Mouse (Mus musculus): ENCODE results near the gene Chrm2.

Chrm2 gene

GRCm38 (mm10) chr6:36387612-36388400 lies at the start of gene Chrm2:
Gene Chrm2, plus strand, starts transcription at chr6:36388084.
- DNase-seq (ENCODE audit: low spot score in 2 of 2) = peak; percentile 13 to 20

DNA sequence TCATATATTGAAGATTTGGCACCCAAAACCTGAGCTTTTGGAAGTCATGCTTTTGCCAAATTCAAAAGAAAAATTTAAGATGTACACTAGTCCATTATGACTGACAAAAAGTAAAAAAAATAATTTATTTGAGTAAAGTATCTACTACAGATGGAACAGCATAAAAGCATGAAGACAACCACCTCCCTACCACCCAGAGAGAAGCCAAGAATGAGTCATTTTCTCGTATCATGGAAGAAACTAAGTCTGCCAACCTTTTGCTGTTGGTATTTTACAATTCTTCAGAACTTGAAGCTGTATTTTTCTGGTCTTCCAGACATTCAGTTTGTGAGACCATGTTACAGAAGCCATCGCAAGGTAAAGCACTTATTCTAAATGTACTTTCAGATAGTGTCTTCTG lies 13.9 kb upstream of the Chrm2 start:
- DNase-seq (ENCODE audit: low spot score in 2 of 2) = no peak

GRCm38 (mm10) chr6:36377936-36378335 lies 9.9 kb upstream of the Chrm2 start:
- no peak for DNase-seq (ENCODE audit: low spot score in 2 of 2)

- no peak for DNase-seq (ENCODE audit: low spot score in 2 of 2)
Observed at GRCm38 (mm10) chr6:36384102-36384501, 3.8 kb upstream of the Chrm2 start.

DNA sequence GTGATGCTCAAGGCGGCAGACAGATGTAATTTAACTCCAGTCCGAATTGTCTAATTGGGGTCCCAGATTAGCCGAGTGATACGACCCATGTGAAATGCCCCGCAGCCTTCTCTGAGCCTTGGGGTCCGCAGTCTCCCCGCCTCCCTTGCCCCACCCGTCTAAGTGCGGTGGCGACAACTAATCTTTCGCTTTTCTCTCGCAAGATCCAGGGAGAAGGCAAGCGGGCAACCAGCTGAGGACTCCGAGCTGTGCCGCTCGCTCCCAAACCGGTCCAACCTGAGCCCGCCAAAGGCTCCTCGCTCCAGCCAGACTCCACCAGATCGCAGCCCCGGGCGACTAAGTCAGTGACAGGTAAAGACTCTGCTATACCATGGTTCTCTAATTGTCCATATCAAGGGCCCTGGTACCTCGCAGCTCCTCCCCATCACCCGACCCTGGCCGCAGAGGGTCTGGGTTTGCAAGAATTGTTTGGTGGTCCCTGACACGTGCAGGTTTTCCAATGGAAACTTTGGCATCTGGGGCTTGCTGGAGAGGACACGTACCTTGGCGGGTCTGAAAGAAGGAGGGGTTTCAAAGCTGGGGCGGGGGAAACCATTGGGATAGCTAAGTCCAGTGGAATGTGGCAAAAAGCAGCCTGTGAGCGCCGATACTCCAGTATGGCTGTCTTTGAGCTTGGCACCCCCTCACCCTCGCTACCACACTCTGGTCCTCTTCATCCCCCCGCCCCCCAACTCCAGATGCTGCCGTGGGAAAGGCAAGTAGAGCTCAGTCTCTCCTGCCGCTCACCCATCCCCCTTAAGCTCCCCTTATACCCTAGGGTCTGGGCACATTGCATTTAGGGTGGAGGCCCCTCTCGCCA lies 746 bp downstream of the Chrm2 start:
- peak; percentile 4 to 8 for DNase-seq (ENCODE audit: low spot score in 2 of 2)

- peak in 1 of 2 experiments; percentile 10 for DNase-seq (ENCODE audit: low spot score in 2 of 2)
Observed at GRCm38 (mm10) chr6:36389260-36389965, 1.5 kb downstream of the Chrm2 start.

DNA sequence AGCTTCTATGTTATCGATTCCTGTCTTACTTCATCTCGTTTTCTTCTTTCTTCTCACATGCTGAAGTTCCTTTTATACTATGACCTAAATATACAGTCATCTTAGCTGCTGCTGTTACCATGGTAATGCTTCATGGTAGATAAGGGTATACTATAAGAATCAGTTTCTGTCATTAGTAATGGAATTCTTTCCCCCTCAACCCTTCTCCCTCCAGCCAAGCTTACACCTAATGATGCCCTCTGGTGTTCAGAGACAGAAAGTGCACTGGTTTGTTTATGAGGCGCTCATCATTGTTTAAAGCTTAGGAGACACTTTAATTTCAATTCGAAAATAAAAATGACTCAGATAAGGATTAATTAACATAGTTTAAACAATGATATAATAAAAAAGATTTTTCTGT lies 5.8 kb downstream of the Chrm2 start:
- DNase-seq (ENCODE audit: low spot score in 2 of 2) = no peak

- no peak for DNase-seq (ENCODE audit: low spot score in 2 of 2)
Observed at GRCm38 (mm10) chr6:36405139-36405538, 17.3 kb downstream of the Chrm2 start.

DNA sequence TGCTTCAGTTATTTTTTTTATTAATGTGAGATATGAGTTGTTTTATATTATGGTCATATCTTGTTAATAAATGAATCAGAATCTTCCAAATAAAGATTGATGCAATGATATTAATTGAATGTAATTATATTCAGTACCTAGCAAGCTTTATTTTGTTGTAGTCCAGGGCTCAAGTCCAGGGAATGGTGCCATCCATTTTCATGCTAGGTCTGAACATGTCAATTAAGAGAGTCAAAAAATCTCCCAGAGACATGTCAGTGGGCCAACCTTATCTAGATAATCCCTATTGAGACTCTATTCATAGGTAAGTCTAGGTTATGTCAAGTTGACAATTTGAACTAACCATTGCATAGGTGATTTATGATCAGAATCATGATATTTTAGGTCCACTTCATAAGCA lies 21.1 kb downstream of the Chrm2 start:
- DNase-seq (ENCODE audit: low spot score in 2 of 2) = no peak

DNA sequence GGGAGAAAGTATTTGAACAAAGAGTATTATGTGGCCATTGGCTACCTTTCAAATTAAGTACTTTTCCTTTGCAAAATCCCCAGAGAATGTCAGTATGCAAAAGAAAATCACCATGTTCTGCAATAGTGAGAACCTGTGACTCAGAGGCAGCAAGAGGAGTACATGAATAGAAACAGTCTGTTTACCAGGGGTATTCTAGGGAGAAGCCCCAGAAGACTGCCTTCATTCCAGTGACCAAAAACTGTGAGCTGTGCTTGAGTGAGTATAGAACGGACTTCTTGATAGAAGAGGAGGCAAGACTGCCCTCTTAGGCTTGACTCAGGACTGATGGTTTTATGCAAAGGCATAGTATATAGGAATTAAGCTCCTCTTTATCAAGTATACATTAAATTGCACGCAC lies 22.2 kb downstream of the Chrm2 start:
- DNase-seq (ENCODE audit: low spot score in 2 of 2) = no peak

- no peak for DNase-seq (ENCODE audit: low spot score in 2 of 2)
Observed at GRCm38 (mm10) chr6:36419716-36420115, 31.8 kb downstream of the Chrm2 start.

GRCm38 (mm10) chr6:36437964-36438363 lies 50.1 kb downstream of the Chrm2 start:
- peak in 1 of 2 experiments; percentile 4 for DNase-seq (ENCODE audit: low spot score in 2 of 2)

DNA sequence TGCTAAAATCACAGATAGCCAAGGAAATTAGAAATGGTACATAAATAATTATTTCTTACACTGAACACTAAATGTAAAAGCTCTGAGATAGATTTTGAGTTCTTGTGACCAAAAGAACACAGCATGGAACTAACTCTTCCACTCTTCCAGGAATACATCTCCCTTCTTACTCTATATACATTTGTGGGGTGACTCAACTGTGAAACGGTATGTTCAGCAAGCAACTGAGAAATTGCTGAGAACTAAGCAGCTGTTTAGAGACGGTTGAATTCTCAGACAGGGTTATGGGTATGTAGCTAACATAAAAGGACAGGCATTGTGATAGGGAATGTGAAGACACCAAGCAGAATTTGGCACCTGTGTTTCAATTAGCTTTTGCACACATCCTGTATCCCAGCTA lies 51.3 kb downstream of the Chrm2 start:
- DNase-seq (ENCODE audit: low spot score in 2 of 2) = no peak

DNA sequence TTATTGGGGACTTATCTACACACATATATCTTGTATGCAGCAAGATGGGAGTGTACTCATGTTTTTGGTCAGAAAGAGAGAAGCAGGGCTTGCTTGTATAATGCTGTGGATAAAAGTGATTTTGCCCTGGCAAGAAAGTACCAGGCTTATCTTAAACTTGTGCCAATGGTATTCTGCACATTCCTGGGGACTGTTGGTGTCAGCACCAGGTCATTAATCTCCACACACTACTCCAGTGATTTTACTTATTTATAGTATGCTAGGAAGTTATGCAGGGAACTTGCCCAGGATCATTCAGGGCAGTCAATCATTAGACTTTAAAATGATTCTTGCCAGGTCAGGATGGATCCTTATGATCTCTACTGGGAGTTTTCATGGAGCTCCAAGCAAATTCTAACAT lies 63.6 kb downstream of the Chrm2 start:
- no peak for DNase-seq (ENCODE audit: low spot score in 2 of 2)

DNA sequence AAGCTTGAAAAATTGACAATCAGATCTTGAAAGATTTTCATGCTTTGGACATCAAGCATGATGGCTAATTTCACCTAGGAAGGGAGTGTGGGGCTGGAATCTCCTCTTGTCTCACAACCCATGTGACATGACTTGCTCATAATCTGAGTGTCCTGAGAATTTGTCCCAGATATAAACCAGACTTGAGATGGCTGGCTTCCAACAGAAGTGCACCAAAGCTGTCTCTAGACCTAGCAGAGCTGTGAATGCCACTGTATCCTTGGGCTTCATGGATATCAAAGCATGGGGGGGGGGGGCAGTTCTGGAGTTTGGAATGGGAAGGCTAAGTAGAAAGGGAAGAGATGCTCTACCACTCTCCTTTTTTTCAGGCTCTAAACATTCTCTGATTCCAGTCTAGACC lies 67.2 kb downstream of the Chrm2 start:
- DNase-seq (ENCODE audit: low spot score in 2 of 2) = no peak

- no peak for DNase-seq (ENCODE audit: low spot score in 2 of 2)
Observed at GRCm38 (mm10) chr6:36457015-36457414, 69.1 kb downstream of the Chrm2 start.

DNA sequence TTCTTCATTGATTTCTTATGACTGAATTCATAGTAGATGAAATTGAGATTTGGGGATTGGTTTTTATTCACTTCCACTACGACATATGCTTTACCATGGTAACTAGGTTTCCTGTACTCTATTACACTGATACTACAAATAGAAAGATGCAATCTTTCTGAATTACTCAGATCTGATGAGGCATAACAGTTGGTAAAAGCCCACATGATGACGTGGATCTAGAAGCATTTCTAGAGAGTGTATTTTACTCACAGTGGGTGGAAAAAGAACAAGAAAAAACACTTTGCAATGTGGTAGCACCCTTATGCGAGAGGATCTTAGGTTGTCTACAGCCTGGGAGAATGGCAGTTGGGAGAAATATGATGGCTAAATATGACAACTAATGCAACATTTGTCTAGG lies 76.1 kb downstream of the Chrm2 start:
- no peak for DNase-seq (ENCODE audit: low spot score in 2 of 2)

DNA sequence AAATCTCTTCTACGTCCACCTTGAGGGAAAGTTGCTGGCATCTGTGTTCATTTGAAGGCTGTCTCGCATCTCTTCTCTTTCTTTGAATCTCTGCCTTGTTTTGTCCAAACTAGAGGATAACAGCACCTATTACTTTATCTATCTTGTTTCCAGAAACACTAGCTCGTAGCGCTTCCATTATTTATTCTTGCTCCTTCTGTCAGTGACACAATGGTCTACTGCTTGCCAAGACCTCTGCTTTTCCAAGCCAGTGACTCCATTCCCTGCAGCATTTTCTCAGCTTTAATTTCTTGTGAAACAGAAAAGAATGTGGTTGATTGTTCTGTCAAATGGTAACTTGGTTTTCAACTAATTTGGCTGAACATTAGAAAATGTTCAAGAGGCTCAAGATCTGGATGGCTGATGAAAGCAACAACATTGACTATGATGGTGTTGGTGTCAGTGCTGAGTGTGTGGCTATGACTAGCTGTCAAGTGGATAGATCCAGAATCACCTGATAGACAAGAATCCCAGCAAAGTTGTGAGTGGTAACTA lies 96.3 kb downstream of the Chrm2 start:
- DNase-seq (ENCODE audit: low spot score in 2 of 2) = no peak

- DNase-seq (ENCODE audit: low spot score in 2 of 2) = no peak
Observed at GRCm38 (mm10) chr6:36507008-36507663, 119.3 kb downstream of the Chrm2 start.

GRCm38 (mm10) chr6:36507946-36508345 lies 120.1 kb downstream of the Chrm2 start:
- no peak for DNase-seq (ENCODE audit: low spot score in 2 of 2)

GRCm38 (mm10) chr6:36508469-36508868 lies 120.6 kb downstream of the Chrm2 start:
- DNase-seq (ENCODE audit: low spot score in 2 of 2) = no peak

DNA sequence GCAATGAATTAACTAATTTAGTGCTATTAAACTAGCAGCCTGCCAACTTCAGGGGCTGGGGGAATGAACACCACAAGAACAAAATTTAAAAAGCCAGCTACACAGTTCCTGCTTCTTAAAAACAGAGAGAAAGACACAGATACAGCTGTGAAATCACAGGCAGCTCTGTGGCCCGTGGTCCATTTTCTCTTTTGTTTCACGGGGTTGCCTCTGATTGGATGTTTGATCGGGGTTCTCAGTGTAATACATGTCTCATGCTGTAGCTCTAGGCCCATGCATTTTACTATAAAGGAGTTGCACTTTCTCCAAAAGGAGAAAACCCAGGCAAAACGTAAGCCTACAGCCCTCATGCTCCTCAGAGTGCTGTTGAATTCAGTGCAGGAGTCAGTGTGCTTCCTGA lies 128.6 kb downstream of the Chrm2 start:
- no peak for DNase-seq (ENCODE audit: low spot score in 2 of 2)
